Mouse (Mus musculus): ENCODE data around the gene Gas2l2. TPM values are rescaled to one million over a fixed set of nuclear protein-coding genes. Genes with fewer than 3 reads are reported as not detected.

Gene Gas2l2
- 0.07 and 0.29 TPM in 2 replicates for polyA plus RNA-seq (2015; fragmentation: Nextera tagmentation; extraction: Ambion mirVana)

GRCm38 (mm10) chr11:83429355-83429754 lies at the start of gene Gas2l2:
Gene Gas2l2, minus strand, starts transcription at chr11:83429455.
- Histone ChIP-seq H3K4me2 (no peak within 1 kb of the TSS), H3K27ac (replicated peaks) (no peak within 1 kb of the TSS), H3K9ac (no peak within 1 kb of the TSS), H3K36me3 (no peaks in the 10 kb centered on the region), H3K9me3 (no peaks in the 10 kb centered on the region), H3K4me3 (no peak within 1 kb of the TSS), H3K4me1 (replicated peaks) (no peaks in the 10 kb centered on the region), H3K27me3 (peaks cover 46% of the 10 kb centered on the region)
- ATAC-seq (ENCODE audit: low read depth): no peak
- WGBS: 65% methylated on average over 5 of the region's 5 CpGs

DNA sequence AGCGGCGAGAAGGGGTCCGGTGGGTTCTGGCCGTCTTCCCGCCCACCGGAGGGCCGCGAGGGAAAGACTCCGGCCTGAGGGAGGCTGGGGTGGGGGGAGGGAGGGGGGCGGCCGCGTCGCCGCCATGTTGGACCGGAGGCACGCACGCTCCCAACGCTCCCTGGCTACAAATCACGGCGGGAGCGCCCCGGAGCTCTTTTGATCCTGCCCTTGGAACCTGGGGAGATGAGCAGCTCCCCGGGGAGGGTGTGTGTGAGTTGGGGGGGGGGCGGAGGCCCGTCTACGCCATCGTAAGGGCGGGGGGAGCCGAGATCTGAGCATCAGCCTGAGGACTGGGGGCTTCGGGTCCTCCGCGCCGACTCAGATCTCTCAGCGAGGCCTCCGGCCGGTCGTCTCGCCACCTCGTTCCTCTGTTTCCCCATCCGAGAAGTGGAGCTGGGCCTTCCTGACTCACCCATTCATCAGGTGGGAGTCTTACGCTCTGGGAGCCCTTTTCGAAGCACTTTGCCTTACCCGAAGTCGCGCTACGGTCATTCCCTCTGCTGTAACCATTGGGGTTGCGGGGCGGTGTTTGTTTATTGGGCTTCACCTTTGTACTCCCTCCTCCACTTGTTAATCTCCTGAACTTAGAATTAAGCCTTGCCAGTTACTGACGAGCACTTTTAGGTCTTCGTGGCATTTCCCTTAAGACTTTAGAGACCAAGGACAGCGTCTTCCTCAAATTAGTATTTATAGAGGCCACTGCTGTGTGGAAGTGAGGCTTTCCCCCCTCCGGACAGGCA lies 44.2 kb upstream of the Gas2l2 start:
- H3K9me3 ChIP-seq: no peaks in the 10 kb centered on the region
- H3K4me2 ChIP-seq: peak overlapping the region; percentile 88
- peak overlapping the region; percentile 99 for H3K27ac ChIP-seq (replicated peaks)
- peaks cover 27% of the 10 kb centered on the region for H3K4me1 ChIP-seq (replicated peaks)
- peaks cover 11% of the 10 kb centered on the region for H3K36me3 ChIP-seq
- under 1% methylated on average over 49 of the region's 52 CpGs for WGBS
- H3K9ac ChIP-seq: peak overlapping the region; percentile 92
- H3K27me3 ChIP-seq: 0 out of 2 replicates have a peak, but pooled peaks cover 8% of the 10 kb centered on the region
- H3K4me3 ChIP-seq: peak overlapping the region; percentile 95
- peak; percentile 85 for ATAC-seq (ENCODE audit: low read depth)

- Histone ChIP-seq H3K27me3 (0 out of 2 replicates have a peak, but pooled peaks cover 8% of the 10 kb centered on the region), H3K9ac (peak within 1 kb of the TSS; percentile 92), H3K4me1 (replicated peaks) (peaks cover 27% of the 10 kb centered on the region), H3K4me3 (peak within 1 kb of the TSS; percentile 95), H3K36me3 (peaks cover 7% of the 10 kb centered on the region), H3K4me2 (peak within 1 kb of the TSS; percentile 88), H3K9me3 (no peaks in the 10 kb centered on the region), H3K27ac (replicated peaks) (peak within 1 kb of the TSS; percentile 99)
- peak; percentile 99 for ATAC-seq (ENCODE audit: low read depth)
- under 1% methylated on average over 66 of the region's 66 CpGs for WGBS
These were observed 43.3 kb upstream of the Gas2l2 start, which contains the start of gene Taf15 for GRCm38 (mm10) chr11:83472324-83473234. Gene Taf15, plus strand, starts transcription at chr11:83473086.

DNA sequence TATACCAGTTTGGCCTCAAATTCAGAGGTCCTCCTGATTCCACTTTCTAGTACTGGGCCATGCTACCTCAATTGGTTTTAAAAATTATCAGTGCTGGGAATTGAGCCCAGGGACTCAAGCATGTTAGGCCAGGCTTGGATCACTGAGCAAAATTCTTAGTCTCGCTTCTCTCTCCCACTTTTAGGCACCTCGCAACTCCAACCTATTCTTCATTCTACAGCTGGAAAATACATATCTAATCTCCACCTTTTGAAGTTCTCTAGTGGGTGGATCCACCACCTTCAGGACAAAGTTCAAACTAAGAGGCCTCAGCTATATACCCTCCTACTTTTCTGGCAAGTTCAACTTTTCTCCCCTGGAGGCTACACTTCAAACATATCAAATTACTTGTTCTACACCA lies 42.5 kb upstream of the Gas2l2 start:
- Histone ChIP-seq H3K27me3 (0 out of 2 replicates have a peak, but pooled peaks cover 8% of the 10 kb centered on the region), H3K9me3 (no peaks in the 10 kb centered on the region), H3K4me3 (peak overlapping the region; percentile 95), H3K36me3 (peaks cover 4% of the 10 kb centered on the region), H3K9ac (no peak overlapping the region), H3K27ac (replicated peaks) (no peak overlapping the region), H3K4me1 (replicated peaks) (peaks cover 34% of the 10 kb centered on the region), H3K4me2 (peak overlapping the region; percentile 88)
- ATAC-seq (ENCODE audit: low read depth): no peak
- 88% methylated on average over 2 of the region's 2 CpGs for WGBS

DNA sequence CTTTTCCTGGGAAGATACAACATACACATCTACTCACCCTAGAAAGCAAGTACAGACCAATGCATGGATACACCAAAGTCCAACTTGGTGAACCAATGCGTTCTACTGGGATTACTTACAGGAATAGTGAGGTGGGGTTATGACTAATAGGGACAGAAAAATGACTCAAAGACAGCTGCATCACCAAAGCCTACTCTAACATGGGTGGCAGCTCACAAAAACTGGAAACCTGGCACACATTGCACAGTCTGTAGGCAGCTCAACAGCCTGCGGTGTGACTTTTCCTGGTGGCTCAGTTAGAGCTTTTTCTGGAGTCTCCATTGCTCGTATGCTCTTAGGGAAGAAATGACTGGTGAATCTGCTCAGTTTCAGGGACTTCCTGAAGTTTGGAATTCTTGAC lies 39.5 kb upstream of the Gas2l2 start:
- no peaks in the 10 kb centered on the region for H3K9me3 ChIP-seq
- H3K36me3 ChIP-seq: no peaks in the 10 kb centered on the region
- no peak overlapping the region for H3K27ac ChIP-seq (replicated peaks)
- H3K27me3 ChIP-seq: peaks cover 28% of the 10 kb centered on the region
- no peak for ATAC-seq (ENCODE audit: low read depth)
- H3K4me3 ChIP-seq: no peak overlapping the region
- H3K4me2 ChIP-seq: no peak overlapping the region
- H3K9ac ChIP-seq: no peak overlapping the region
- WGBS: 94% methylated on average over 3 of the region's 3 CpGs
- peaks cover 20% of the 10 kb centered on the region for H3K4me1 ChIP-seq (replicated peaks)

- WGBS: 52% methylated on average over 11 of the region's 11 CpGs
- ATAC-seq (ENCODE audit: low read depth): no peak
These were observed 37.9 kb upstream of the Gas2l2 start for GRCm38 (mm10) chr11:83467120-83467652.

GRCm38 (mm10) chr11:83465976-83466375 lies 36.7 kb upstream of the Gas2l2 start:
- peaks cover 27% of the 10 kb centered on the region for H3K4me1 ChIP-seq (replicated peaks)
- H3K4me2 ChIP-seq: no peak overlapping the region
- ATAC-seq (ENCODE audit: low read depth): no peak
- no peaks in the 10 kb centered on the region for H3K36me3 ChIP-seq
- H3K9ac ChIP-seq: no peak overlapping the region
- H3K27me3 ChIP-seq: peaks cover 52% of the 10 kb centered on the region
- 27% methylated on average over 2 of the region's 2 CpGs for WGBS
- no peak overlapping the region for H3K4me3 ChIP-seq
- H3K27ac ChIP-seq (replicated peaks): peak overlapping the region; percentile 56
- no peaks in the 10 kb centered on the region for H3K9me3 ChIP-seq

More at GRCm38 (mm10) chr11:83467120-83467652, 37.9 kb upstream of the Gas2l2 start:
- H3K4me3 ChIP-seq: no peak overlapping the region
- peak overlapping the region; percentile 56 for H3K27ac ChIP-seq (replicated peaks)
- H3K36me3 ChIP-seq: no peaks in the 10 kb centered on the region
- H3K9me3 ChIP-seq: no peaks in the 10 kb centered on the region
- H3K27me3 ChIP-seq: peaks cover 43% of the 10 kb centered on the region
- H3K4me2 ChIP-seq: no peak overlapping the region
- no peak overlapping the region for H3K9ac ChIP-seq
- peaks cover 31% of the 10 kb centered on the region for H3K4me1 ChIP-seq (replicated peaks)

DNA sequence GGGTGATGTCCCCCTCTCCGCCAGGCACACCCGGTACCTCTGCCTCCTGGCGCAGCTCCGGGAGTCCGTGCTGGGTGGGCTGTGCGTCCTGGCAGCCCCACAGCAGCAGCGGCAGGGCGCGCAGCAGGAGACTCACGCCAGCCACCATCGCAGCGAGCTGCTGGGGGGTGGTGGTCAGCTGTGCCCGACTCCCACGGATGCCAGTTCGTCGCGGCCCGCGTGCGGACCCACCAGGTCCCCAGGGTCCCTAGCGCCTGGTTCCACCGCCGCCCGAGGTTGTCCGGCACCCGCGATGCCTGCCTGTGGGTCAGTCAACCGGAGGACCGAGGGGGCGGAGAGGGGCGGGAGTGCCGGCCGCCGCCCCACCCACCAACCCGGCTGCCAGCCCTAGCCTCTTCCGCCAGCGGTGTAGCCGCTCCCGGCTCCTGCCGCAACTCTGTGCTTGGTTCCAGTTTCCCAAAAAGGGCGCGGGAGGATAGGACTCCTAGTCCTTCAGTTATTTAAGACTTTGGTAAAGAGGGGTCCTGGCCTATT lies 33.5 kb upstream of the Gas2l2 start, which contains the start of gene Mmp28:
TSS of gene Mmp28 (minus strand) at position 361 of the 534 bp plus-strand sequence.
- Histone ChIP-seq H3K4me3 (peak within 1 kb of the TSS; percentile 57), H3K9me3 (no peaks in the 10 kb centered on the region), H3K27ac (replicated peaks) (no peak within 1 kb of the TSS), H3K4me1 (replicated peaks) (peaks cover 33% of the 10 kb centered on the region), H3K27me3 (peaks cover 55% of the 10 kb centered on the region), H3K4me2 (peak within 1 kb of the TSS; percentile 97), H3K36me3 (no peaks in the 10 kb centered on the region), H3K9ac (peak within 1 kb of the TSS; percentile 78)
- under 1% methylated on average over 33 of the region's 42 CpGs for WGBS
- peak; percentile 48; the same call in 1 of the 2 replicates for ATAC-seq (ENCODE audit: low read depth)

DNA sequence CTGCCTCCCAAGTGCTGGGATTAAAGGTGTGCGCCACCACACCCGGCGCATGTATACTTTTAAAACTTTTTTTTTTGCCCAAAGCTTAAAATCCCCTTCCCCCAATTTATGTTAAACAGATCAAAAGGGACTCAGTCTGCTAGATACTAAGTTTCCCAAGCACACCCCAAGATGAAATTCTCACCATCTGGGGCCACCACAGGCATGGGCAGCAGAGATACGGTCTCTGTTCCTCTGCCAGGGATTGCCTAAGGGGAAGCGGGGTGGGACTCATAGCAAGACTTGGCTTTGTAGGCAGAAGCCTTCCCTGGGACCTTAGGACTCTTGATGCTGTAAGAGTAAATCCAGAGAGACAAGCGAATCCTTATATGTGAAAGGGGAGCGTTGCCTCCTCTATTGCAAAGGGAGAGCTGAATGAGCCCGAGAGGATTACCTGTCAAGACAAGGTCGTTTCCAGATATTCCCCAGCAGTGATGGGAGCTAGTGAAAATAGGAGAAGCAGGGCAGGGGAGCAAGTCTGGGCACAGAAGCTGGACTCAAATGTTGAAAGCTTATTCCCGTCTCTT lies 32.3 kb upstream of the Gas2l2 start:
- 77% methylated on average over 10 of the region's 10 CpGs for WGBS
- Histone ChIP-seq H3K4me3 (peak overlapping the region; percentile 57; the same call in 1 of the 2 replicates), H3K27me3 (peaks cover 54% of the 10 kb centered on the region)

GRCm38 (mm10) chr11:83457912-83458601 lies 28.8 kb upstream of the Gas2l2 start:
- no peak overlapping the region for H3K4me2 ChIP-seq
- peak overlapping the region; percentile 55 for H3K27ac ChIP-seq (replicated peaks)
- WGBS: 55% methylated on average over 9 of the region's 9 CpGs
- H3K27me3 ChIP-seq: peaks cover 28% of the 10 kb centered on the region
- H3K4me3 ChIP-seq: no peak overlapping the region
- ATAC-seq (ENCODE audit: low read depth): no peak
- H3K36me3 ChIP-seq: no peaks in the 10 kb centered on the region
- no peaks in the 10 kb centered on the region for H3K9me3 ChIP-seq
- no peak overlapping the region for H3K9ac ChIP-seq
- peaks cover 25% of the 10 kb centered on the region for H3K4me1 ChIP-seq (replicated peaks)

More for the DNA sequence above, 32.3 kb upstream of the Gas2l2 start:
- Histone ChIP-seq H3K36me3 (no peaks in the 10 kb centered on the region), H3K4me2 (peak overlapping the region; percentile 97), H3K9ac (peak overlapping the region; percentile 17; the same call in 1 of the 2 replicates), H3K27ac (replicated peaks) (no peak overlapping the region), H3K9me3 (no peaks in the 10 kb centered on the region), H3K4me1 (replicated peaks) (peaks cover 33% of the 10 kb centered on the region)
- no peak for ATAC-seq (ENCODE audit: low read depth)

GRCm38 (mm10) chr11:83457257-83457656 lies 28.0 kb upstream of the Gas2l2 start:
- H3K27me3 ChIP-seq: peaks cover 20% of the 10 kb centered on the region
- no peak overlapping the region for H3K4me3 ChIP-seq
- no peaks in the 10 kb centered on the region for H3K9me3 ChIP-seq
- H3K27ac ChIP-seq (replicated peaks): peak overlapping the region; percentile 55; the same call in 1 of the 2 replicates
- H3K4me2 ChIP-seq: no peak overlapping the region
- H3K4me1 ChIP-seq (replicated peaks): peaks cover 17% of the 10 kb centered on the region
- ATAC-seq (ENCODE audit: low read depth): no peak
- 43% methylated on average over 7 of the region's 7 CpGs for WGBS
- H3K9ac ChIP-seq: no peak overlapping the region
- H3K36me3 ChIP-seq: no peaks in the 10 kb centered on the region

Measured in neural tube, embryonic 13.5 days (tissue).